In the genomic region with DNA sequence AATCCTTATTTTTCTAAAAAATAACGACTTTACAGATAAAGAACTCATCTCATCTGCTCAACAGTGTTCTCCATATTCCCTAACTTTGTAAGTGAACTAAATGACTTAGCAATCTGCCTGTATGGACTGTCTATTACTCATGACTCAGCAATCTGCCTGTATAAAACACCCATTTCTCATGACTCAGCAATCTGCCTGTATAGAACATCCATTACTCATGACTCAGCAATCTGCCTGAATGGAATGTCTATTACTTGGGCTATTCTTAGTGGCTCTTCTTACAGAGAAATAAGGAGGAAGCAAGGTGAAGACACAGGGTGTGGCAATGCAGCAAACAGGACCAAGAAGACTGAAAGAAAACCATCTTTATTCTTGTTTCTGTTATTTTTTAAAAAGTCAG, we compare ENCODE assay signal across 15 mouse cellular contexts. TPM values are rescaled to one million over a fixed set of nuclear protein-coding genes. Genes with fewer than 3 reads are reported as not detected.
DNase-seq lines count a peak whose midpoint lies in the region; ATAC-seq and TF ChIP-seq lines count a peak whose summit lies in the region.
"Had no signal": no experiment of that assay in that cellular context is flagged by ENCODE, and none has a peak within 500 bp of the region (broad histone marks: within the 10 kb centered on the region; RNA-seq: fewer than 3 reads in every experiment).

No protein-coding gene starts in this region.

- no peak for TF ChIP-seq CTCF in forebrain, postnatal 0 days (IDR thresholded peaks at IDR 0.05; ENCODE audit: low read depth)

- no peak overlapping the region for H3K4me3 ChIP-seq in ES-E14 (ENCODE audit: insufficient read depth in 1 of 2, low read depth in 1 of 2, low read length in 2 of 2, poor library complexity in 1 of 2, severe bottlenecking in 1 of 2)
- no peak overlapping the region for H3K4me3 ChIP-seq in liver, embryonic 13.5 days (replicated peaks)
- no peak overlapping the region for H3K4me3 ChIP-seq in heart, embryonic 10.5 days
- no peak overlapping the region for H3K4me3 ChIP-seq in forebrain, postnatal 0 days (ENCODE audit: low read depth, low read length)
- H3K4me3 ChIP-seq: forebrain, embryonic 10.5 days; heart, embryonic 12.5 days; neural tube, embryonic 13.5 days had no signal

- in situ Hi-C loops in ES-E14 (cut with MboI; ENCODE audit: low sequenced_read_pairs in 2 of 2, unreplicated experiment in 2 of 2): no loop called here

- no peak overlapping the region for H3K27ac ChIP-seq in ES-E14 (ENCODE audit: insufficient read depth, low read depth, low read length, poor library complexity, severe bottlenecking)
- no peak overlapping the region for H3K27ac ChIP-seq in liver, embryonic 13.5 days
- no peak overlapping the region for H3K27ac ChIP-seq in heart, embryonic 10.5 days
- H3K27ac ChIP-seq in forebrain, postnatal 0 days (ENCODE audit: low read depth, low read length): no peak overlapping the region
- H3K27ac ChIP-seq: forebrain, embryonic 10.5 days; macrophage; neural tube, embryonic 13.5 days had no signal

- H3K36me3 ChIP-seq in ES-E14 (ENCODE audit: control insufficient read depth, insufficient read depth, low read length, poor library complexity, severe bottlenecking): no peaks in the 10 kb centered on the region
- no peaks in the 10 kb centered on the region for H3K36me3 ChIP-seq in liver, embryonic 13.5 days
- no peaks in the 10 kb centered on the region for H3K36me3 ChIP-seq in heart, embryonic 10.5 days
- H3K36me3 ChIP-seq in forebrain, postnatal 0 days (ENCODE audit: insufficient read depth): peaks cover 13% of the 10 kb centered on the region
- H3K36me3 ChIP-seq: forebrain, embryonic 10.5 days; heart, embryonic 12.5 days had no signal

- peak; percentile 95 for ATAC-seq in liver, embryonic 13.5 days (ENCODE audit: low read depth)
- ATAC-seq in activated CD4-positive, CD25-positive, alpha-beta regulatory T cell, adult 4 months: no peak
- no peak for ATAC-seq in forebrain, postnatal 0 days
- ATAC-seq: inflammation-experienced regulatory T-cells, adult 6 months had no signal

- H3K9me3 ChIP-seq in ES-E14 (ENCODE audit: control insufficient read depth, insufficient read depth, low read depth, low read length): no peaks in the 10 kb centered on the region
- H3K9me3 ChIP-seq in liver, embryonic 13.5 days (replicated peaks): no peaks in the 10 kb centered on the region
- no peaks in the 10 kb centered on the region for H3K9me3 ChIP-seq in heart, embryonic 10.5 days
- H3K9me3 ChIP-seq in forebrain, postnatal 0 days (ENCODE audit: low read length): no peaks in the 10 kb centered on the region
- H3K9me3 ChIP-seq: forebrain, embryonic 10.5 days; heart, embryonic 12.5 days; neural tube, embryonic 13.5 days had no signal

- WGBS in liver, embryonic 13.5 days (ENCODE audit: insufficient replicate concordance): 39% methylated on average over 1 of the region's 1 CpGs
- WGBS in heart, embryonic 10.5 days: 82% methylated on average over 1 of the region's 1 CpGs
- 94% methylated on average over 1 of the region's 1 CpGs for WGBS in forebrain, postnatal 0 days

- H3K4me1 ChIP-seq in ES-E14 (ENCODE audit: control insufficient read depth in 2 of 2, insufficient read depth in 2 of 2, low read length in 2 of 2, poor library complexity in 1 of 2): peaks cover 2 to 3% of the 10 kb centered on the region in 2 experiments; a peak in 2 of 4 replicates
- peaks cover 17% of the 10 kb centered on the region for H3K4me1 ChIP-seq in liver, embryonic 13.5 days (replicated peaks)
- peaks cover 3% of the 10 kb centered on the region; the same call in 1 of the 2 replicates for H3K4me1 ChIP-seq in heart, embryonic 10.5 days
- peaks cover 8% of the 10 kb centered on the region; the same call in 1 of the 2 replicates for H3K4me1 ChIP-seq in forebrain, postnatal 0 days (ENCODE audit: insufficient read depth)
- H3K4me1 ChIP-seq: heart, embryonic 12.5 days had no signal

- H3K27me3 ChIP-seq in liver, embryonic 13.5 days: no peaks in the 10 kb centered on the region
- H3K27me3 ChIP-seq in heart, embryonic 10.5 days (ENCODE audit: insufficient read depth, poor library complexity, severe bottlenecking): no peaks in the 10 kb centered on the region; the same call in 1 of the 2 replicates
- H3K27me3 ChIP-seq in forebrain, postnatal 0 days (ENCODE audit: insufficient read depth, low read length): no peaks in the 10 kb centered on the region
- H3K27me3 ChIP-seq: heart, embryonic 12.5 days had no signal

- H3K4me2 ChIP-seq in liver, embryonic 13.5 days: no peak overlapping the region
- H3K4me2 ChIP-seq in forebrain, postnatal 0 days (ENCODE audit: low read depth): no peak overlapping the region
- H3K4me2 ChIP-seq: heart, embryonic 12.5 days; neural tube, embryonic 13.5 days had no signal

- DNase-seq in 3134 (ENCODE audit: extremely low read depth, insufficient read length, low spot score): peak; percentile 48
- DNase-seq in ES-E14 (ENCODE audit: low read depth, low spot score): no peak
- DNase-seq in adipocyte (ENCODE audit: low spot score): peak; percentile 30
- peak; percentile 26 for DNase-seq in liver, embryonic 13.5 days
- DNase-seq in gastrocnemius, postnatal 4 days (ENCODE audit: low spot score in 2 of 2): no peak
- DNase-seq in heart, embryonic 10.5 days (ENCODE audit: low spot score): no peak
- DNase-seq in forebrain, postnatal 0 days: no peak
- DNase-seq: cerebellum, adult 9-11 months; lung, adult 18-20 months had no signal

- H3K9ac ChIP-seq in ES-E14 (ENCODE audit: insufficient read depth, low read depth, low read length, poor library complexity, severe bottlenecking): no peak overlapping the region
- H3K9ac ChIP-seq in liver, embryonic 13.5 days: no peak overlapping the region
- H3K9ac ChIP-seq in forebrain, postnatal 0 days: no peak overlapping the region
- H3K9ac ChIP-seq: heart, embryonic 12.5 days; neural tube, embryonic 13.5 days had no signal

TF ChIP-seq in ES-E14, 5 proteins besides CTCF, POLR2A, EP300 and RAD21:
- TF ChIP-seq CHD2 (IDR thresholded peaks at IDR 0.05; ENCODE audit: low read depth, low read length) (no peak), HCFC1 (IDR thresholded peaks at IDR 0.05; ENCODE audit: borderline replicate concordance, insufficient read depth, low read length) (no peak), ZC3H11A (IDR thresholded peaks at IDR 0.05; ENCODE audit: borderline replicate concordance, low read depth, low read length) (no peak), ZNF384 (IDR thresholded peaks at IDR 0.05; ENCODE audit: low read depth, low read length) (no peak), MAFK (IDR thresholded peaks at IDR 0.05; ENCODE audit: insufficient read depth, low read depth, low read length) (peak; percentile 97)

RNA-seq across cellular contexts. Expression of a gene that starts 34.8 kb away (rescaled TPM):
- total RNA-seq in ES-E14 (2012; rRNA removed): 3.4 and 3.7 TPM in 2 replicates
- 1.2 and 1.3 TPM in 2 replicates for polyA plus RNA-seq in liver, embryonic 13.5 days (2015; fragmentation: Nextera tagmentation; extraction: Ambion mirVana)
- total RNA-seq in gastrocnemius, postnatal 4 days (2021): 10 to 100 TPM in 1 of 2 experiments, 1 to 10 TPM in 1; 9.4 to 10.2 TPM
- polyA plus RNA-seq in heart, embryonic 10.5 days (2016; fragmentation: Nextera tagmentation; extraction: Ambion mirVana): 9.0 and 12.4 TPM in 2 replicates
- 1 to 10 TPM in 1 of 2 experiments, under 1 TPM in 1; 0.96 to 1.6 TPM for polyA plus RNA-seq in activated CD4-positive, CD25-positive, alpha-beta regulatory T cell, adult 4 months (2017; shearing (Covaris generic))
- 85.5 and 85.6 TPM in 2 replicates for total RNA-seq in forebrain, postnatal 0 days (2014; rRNA removed)
- 64.3 and 69.6 TPM in 2 replicates for polyA plus RNA-seq in forebrain, postnatal 0 days (2015; fragmentation: Nextera tagmentation; extraction: Ambion mirVana)

RNA-seq across cellular contexts. Expression of a gene that starts 59.7 kb away (rescaled TPM):
- 0.16 and 0.62 TPM in 2 replicates for total RNA-seq in ES-E14 (2012; rRNA removed)
- 0.06 and 0.08 TPM in 2 replicates for polyA plus RNA-seq in liver, embryonic 13.5 days (2015; fragmentation: Nextera tagmentation; extraction: Ambion mirVana)
- 1 to 10 TPM; 2.4 to 2.9 TPM for total RNA-seq in gastrocnemius, postnatal 4 days (2021)
- 0.44 and 0.68 TPM in 2 replicates for polyA plus RNA-seq in heart, embryonic 10.5 days (2016; fragmentation: Nextera tagmentation; extraction: Ambion mirVana)
- polyA plus RNA-seq in activated CD4-positive, CD25-positive, alpha-beta regulatory T cell, adult 4 months (2017; shearing (Covaris generic)): not detected
- 31.2 and 34.4 TPM in 2 replicates for total RNA-seq in forebrain, postnatal 0 days (2014; rRNA removed)
- 22.0 and 23.8 TPM in 2 replicates for polyA plus RNA-seq in forebrain, postnatal 0 days (2015; fragmentation: Nextera tagmentation; extraction: Ambion mirVana)
- polyA plus RNA-seq: inflammation-experienced regulatory T-cells, adult 6 months had no signal

Comparison
In these comparisons a context has a peak if more than half of its experiments do, and no peak if none do; other contexts are left out.
1. DNase-seq: peak in 3134 (single experiment), adipocyte (single experiment) and liver, embryonic 13.5 days (single experiment); none in ES-E14 (single experiment), gastrocnemius, postnatal 4 days (0 of 2), heart, embryonic 10.5 days (single experiment) and forebrain, postnatal 0 days (single experiment).
2. RNA of a gene that starts 59.7 kb away (polyA plus RNA-seq): 22.0 to 23.8 TPM in forebrain, postnatal 0 days; 0.44 to 0.68 TPM in heart, embryonic 10.5 days, 0.06 to 0.08 TPM in liver, embryonic 13.5 days and not detected in activated CD4-positive, CD25-positive, alpha-beta regulatory T cell, adult 4 months; every median in the first group is over 10 times any median in the second.